Mouse (Mus musculus): ENCODE results near the gene Srrm3. TPM values are rescaled to one million over a fixed set of nuclear protein-coding genes. Genes with fewer than 3 reads are reported as not detected.
A peak's percentile ranks its signal among the peaks of the same experiment; 100 is the strongest.

The Srrm3 gene
- polyA plus RNA-seq, 1 experiment from 2014 or later, result 90.6 TPM

DNA sequence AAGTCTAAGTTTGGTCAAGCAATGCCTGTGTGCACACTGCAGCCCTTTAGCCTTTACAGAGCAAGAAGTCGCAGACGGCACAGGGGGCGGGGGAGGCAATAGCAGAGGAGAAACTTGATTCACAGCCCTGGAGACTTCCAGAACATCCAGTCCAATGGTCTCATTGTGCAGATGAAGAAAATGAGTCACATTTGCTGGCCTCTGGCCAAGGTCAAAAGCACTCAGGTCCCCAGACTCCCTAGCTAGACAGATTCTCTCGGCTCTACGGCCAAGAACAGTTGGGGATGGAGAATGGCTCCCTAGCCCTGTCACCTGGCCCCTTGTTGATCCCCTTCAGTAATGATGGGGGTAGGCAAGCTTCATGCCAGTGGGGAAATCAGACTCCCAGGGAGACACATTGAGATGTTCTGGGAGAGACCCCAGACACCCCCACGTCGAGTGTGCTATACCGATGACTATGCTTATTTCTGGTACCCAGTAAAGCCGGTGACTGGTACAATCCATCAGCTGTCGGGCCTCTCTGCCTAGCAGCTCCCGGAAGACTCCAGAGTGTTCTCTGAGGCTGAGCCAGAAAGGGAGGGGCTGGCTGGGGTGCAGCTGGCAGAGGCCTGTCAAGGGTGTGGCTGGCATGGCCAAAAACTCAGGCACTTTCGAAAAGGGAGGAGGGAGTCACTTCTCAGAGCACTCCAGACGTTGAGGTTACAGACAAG, 72.9 kb downstream of the Srrm3 start:
- H3K9ac ChIP-seq, result no peak overlapping the region
- ATAC-seq (ENCODE audit: low FRiP score), result peak; percentile 43
- no peaks in the 10 kb centered on the region for H3K36me3 ChIP-seq
- peaks cover 24% of the 10 kb centered on the region for H3K4me1 ChIP-seq (replicated peaks)
- no peaks in the 10 kb centered on the region for H3K27me3 ChIP-seq
- WGBS, result 49% methylated on average over 13 of the region's 13 CpGs
- no peak overlapping the region for H3K4me2 ChIP-seq
- 0 out of 2 replicates have a peak overlapping the region, but pooled peaks have one; percentile 3 for H3K27ac ChIP-seq
- H3K9me3 ChIP-seq, result no peaks in the 10 kb centered on the region
- H3K4me3 ChIP-seq, result no peak overlapping the region

DNA sequence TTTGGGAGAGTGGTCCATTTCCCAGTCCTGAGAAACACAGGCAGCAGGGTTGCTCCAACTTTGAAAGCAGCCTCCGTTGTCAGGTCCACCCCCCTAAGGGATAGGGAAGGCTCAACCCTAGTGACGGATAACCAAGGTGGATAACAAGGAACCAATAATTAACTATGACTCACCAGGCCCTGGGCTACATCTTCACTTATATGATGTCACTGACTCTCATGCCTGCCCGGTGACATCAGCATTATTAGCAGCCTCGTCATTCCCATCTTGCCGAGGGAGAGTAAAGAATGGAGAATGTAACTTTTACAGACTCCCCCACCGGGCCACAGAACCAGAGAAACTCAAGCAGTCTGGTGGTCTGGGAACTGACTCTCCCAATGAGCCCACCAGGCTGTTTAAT, 78.0 kb downstream of the Srrm3 start:
- H3K9ac ChIP-seq, result no peak overlapping the region
- no peak for ATAC-seq (ENCODE audit: low FRiP score)
- WGBS, result 75% methylated on average over 6 of the region's 6 CpGs
- H3K27me3 ChIP-seq, result peaks cover 33% of the 10 kb centered on the region
- H3K4me3 ChIP-seq, result no peak overlapping the region
- H3K36me3 ChIP-seq, result no peaks in the 10 kb centered on the region
- peaks cover 19% of the 10 kb centered on the region for H3K4me1 ChIP-seq (replicated peaks)
- H3K27ac ChIP-seq, result no peak overlapping the region
- no peak overlapping the region for H3K4me2 ChIP-seq
- no peaks in the 10 kb centered on the region for H3K9me3 ChIP-seq

- Histone ChIP-seq H3K36me3 (no peaks in the 10 kb centered on the region), H3K27me3 (peaks cover 57% of the 10 kb centered on the region), H3K27ac (no peak within 1 kb of the TSS), H3K4me1 (replicated peaks) (peaks cover 14% of the 10 kb centered on the region), H3K4me3 (peak within 1 kb of the TSS; percentile 29), H3K4me2 (peak within 1 kb of the TSS; percentile 47), H3K9ac (peak within 1 kb of the TSS; percentile 1; the same call in 1 of the 2 replicates), H3K9me3 (no peaks in the 10 kb centered on the region)
- 2% methylated on average over 21 of the region's 24 CpGs for WGBS
- no peak for ATAC-seq (ENCODE audit: low FRiP score)
These were observed 81.0 kb downstream of the Srrm3 start, which contains the start of gene Hspb1 for GRCm38 (mm10) chr5:135887675-135888102. Hspb1 (plus strand) TSS chr5:135887919.

- Histone ChIP-seq H3K9me3 (no peaks in the 10 kb centered on the region), H3K9ac (peak overlapping the region; percentile 1; the same call in 1 of the 2 replicates)
- 3% methylated on average over 30 of the region's 30 CpGs for WGBS
These were observed 81.9 kb downstream of the Srrm3 start for GRCm38 (mm10) chr5:135888405-135889215.

DNA sequence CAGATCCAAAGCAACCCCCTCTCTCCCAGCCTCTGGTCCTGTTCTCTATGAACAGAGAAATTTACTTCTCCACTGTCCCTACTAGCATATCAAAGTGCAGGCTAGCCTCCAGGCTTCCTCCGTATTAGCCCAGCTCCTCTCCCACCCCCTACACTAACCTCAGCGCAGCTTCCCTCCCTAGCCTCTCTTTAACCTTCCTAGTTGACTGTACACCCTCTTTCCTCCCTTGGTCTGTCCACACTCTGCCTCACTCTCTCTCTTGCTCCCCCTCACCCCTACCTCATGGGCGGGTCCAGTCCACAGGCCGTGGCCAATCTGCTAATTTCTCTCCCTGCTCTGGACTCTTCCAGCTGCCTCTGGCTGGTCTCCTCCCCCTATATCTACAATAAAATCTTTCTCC, 83.6 kb downstream of the Srrm3 start:
- Histone ChIP-seq H3K9ac (no peak overlapping the region), H3K27ac (no peak overlapping the region), H3K4me3 (no peak overlapping the region), H3K27me3 (peaks cover 56% of the 10 kb centered on the region), H3K4me1 (replicated peaks) (peaks cover 14% of the 10 kb centered on the region), H3K9me3 (no peaks in the 10 kb centered on the region), H3K36me3 (no peaks in the 10 kb centered on the region), H3K4me2 (no peak overlapping the region)
- no peak for ATAC-seq (ENCODE audit: low FRiP score)
- WGBS, result 51% methylated on average over 4 of the region's 4 CpGs

More at GRCm38 (mm10) chr5:135888405-135889215, 81.9 kb downstream of the Srrm3 start:
- peak overlapping the region; percentile 30 for H3K4me2 ChIP-seq
- H3K4me3 ChIP-seq, result peak overlapping the region; percentile 20
- ATAC-seq (ENCODE audit: low FRiP score), result no peak
- H3K27ac ChIP-seq, result no peak overlapping the region
- H3K4me1 ChIP-seq (replicated peaks), result peaks cover 14% of the 10 kb centered on the region
- no peaks in the 10 kb centered on the region for H3K36me3 ChIP-seq
- H3K27me3 ChIP-seq, result peaks cover 61% of the 10 kb centered on the region

DNA sequence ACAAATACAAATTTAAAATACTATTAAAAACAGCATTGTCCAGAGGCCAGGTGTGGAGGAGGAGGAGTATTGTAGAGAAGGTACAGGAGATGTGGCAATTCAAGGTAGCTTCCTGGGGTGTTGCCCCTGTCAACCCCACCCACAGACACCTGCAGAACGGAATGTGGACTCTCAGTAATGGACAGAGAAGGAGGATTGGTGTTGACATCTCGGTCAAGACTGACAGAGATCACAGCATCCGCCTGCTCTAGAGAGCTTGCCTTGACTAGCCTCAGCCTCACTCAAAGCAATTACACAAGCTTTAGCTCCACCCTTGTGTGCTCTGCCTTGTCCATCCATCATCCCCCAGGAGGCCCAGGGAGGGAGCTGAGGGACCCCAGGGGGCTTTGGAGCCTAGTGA, 84.2 kb downstream of the Srrm3 start:
- H3K27ac ChIP-seq, result no peak overlapping the region
- no peaks in the 10 kb centered on the region for H3K36me3 ChIP-seq
- H3K9ac ChIP-seq, result no peak overlapping the region
- H3K9me3 ChIP-seq, result no peaks in the 10 kb centered on the region
- no peak for ATAC-seq (ENCODE audit: low FRiP score)
- 76% methylated on average over 3 of the region's 3 CpGs for WGBS
- H3K27me3 ChIP-seq, result peaks cover 51% of the 10 kb centered on the region
- no peak overlapping the region for H3K4me2 ChIP-seq
- H3K4me1 ChIP-seq (replicated peaks), result peaks cover 14% of the 10 kb centered on the region
- H3K4me3 ChIP-seq, result no peak overlapping the region

DNA sequence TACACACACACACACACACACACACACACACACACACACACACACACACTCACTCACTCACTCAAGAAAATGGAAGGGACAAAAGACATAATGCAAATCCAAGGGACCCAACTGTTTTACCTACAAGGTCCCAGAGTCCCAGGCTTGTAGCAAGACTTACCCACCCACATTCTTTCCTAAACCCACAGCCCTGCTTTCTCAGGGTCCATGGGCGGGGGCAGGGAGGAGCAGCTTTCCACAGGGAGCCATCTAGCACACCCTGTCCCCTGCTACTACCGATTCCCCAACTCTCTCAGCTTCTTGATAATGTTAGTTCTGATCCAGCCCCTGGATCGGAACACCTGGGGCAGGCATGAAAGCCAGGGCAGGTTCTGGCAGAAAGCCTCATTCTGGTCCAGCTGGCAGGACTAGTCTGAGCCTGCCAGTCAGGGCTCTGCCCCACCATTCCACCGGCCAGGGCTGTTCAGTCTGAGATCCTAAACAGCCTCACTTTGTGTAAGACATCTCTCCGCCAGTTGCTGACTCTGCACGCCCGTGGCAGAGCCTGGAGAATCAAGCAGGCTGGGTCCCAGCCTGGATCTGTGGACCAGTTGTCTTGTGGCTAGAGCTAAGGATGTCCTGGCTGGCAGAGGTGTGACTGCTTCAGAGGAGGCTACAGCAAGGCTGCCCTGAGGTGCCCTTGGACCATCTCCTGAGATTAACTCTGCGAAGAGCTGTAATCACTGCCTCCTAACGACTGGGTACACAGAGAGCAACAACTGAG, 86.1 kb downstream of the Srrm3 start:
- H3K9me3 ChIP-seq, result no peaks in the 10 kb centered on the region
- no peak overlapping the region for H3K9ac ChIP-seq
- H3K27ac ChIP-seq, result no peak overlapping the region
- H3K36me3 ChIP-seq, result no peaks in the 10 kb centered on the region
- no peak overlapping the region for H3K4me3 ChIP-seq
- H3K4me2 ChIP-seq, result no peak overlapping the region
- no peak for ATAC-seq (ENCODE audit: low FRiP score)
- peaks cover 43% of the 10 kb centered on the region for H3K27me3 ChIP-seq
- 66% methylated on average over 9 of the region's 9 CpGs for WGBS
- H3K4me1 ChIP-seq (replicated peaks), result peaks cover 9% of the 10 kb centered on the region

DNA sequence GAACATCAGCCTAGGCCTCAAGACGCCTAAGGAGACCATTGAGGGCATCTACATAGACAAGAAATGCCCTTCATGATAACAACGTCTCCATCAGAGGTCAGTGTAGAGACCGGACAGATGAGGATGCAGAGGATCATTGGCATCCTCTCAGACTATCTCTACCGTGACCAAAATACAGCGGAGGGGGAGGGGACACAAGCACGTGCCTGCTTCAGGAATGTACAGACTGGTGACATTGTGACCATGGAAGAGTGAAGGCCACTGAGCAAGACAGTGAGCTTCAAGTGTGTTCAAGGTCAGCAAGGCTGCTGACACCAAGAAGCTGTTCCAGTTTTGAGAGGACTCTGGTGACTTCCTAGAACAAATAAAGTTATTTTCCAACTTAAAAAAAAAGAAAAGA, 88.3 kb downstream of the Srrm3 start:
- Histone ChIP-seq H3K4me3 (no peak overlapping the region), H3K4me2 (no peak overlapping the region), H3K36me3 (no peaks in the 10 kb centered on the region), H3K9ac (no peak overlapping the region), H3K27me3 (peaks cover 25% of the 10 kb centered on the region), H3K27ac (no peak overlapping the region), H3K9me3 (no peaks in the 10 kb centered on the region), H3K4me1 (replicated peaks) (no peaks in the 10 kb centered on the region)
- ATAC-seq (ENCODE audit: low FRiP score), result no peak
- WGBS, result 84% methylated on average over 6 of the region's 6 CpGs

DNA sequence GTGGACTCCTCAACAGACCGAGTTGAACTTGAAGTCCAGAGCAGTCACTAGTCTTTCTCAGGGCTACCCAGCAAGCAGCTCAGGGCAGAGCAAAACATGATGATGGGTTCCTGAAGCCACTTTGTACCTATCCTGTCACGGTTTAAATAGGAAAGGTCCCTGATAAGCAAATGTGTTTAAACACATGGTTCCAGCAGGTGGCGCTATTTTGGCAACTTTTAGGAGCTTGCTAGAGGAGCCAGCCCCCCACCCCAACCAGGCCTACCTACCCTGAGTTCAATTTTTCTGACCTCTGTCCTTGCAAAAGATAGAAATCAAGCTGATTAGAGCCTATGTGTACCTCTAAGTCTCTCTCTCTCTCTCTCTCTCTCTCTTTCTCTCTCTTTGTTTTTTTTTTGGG, 91.3 kb downstream of the Srrm3 start:
- Histone ChIP-seq H3K4me3 (no peak overlapping the region), H3K9ac (no peak overlapping the region), H3K4me1 (replicated peaks) (peaks cover 4% of the 10 kb centered on the region), H3K9me3 (no peaks in the 10 kb centered on the region), H3K4me2 (no peak overlapping the region), H3K36me3 (no peaks in the 10 kb centered on the region), H3K27me3 (0 out of 2 replicates have a peak, but pooled peaks cover under 1% of the 10 kb centered on the region), H3K27ac (no peak overlapping the region)
- ATAC-seq (ENCODE audit: low FRiP score), result no peak
- WGBS, result 21% methylated on average over 3 of the region's 3 CpGs

DNA sequence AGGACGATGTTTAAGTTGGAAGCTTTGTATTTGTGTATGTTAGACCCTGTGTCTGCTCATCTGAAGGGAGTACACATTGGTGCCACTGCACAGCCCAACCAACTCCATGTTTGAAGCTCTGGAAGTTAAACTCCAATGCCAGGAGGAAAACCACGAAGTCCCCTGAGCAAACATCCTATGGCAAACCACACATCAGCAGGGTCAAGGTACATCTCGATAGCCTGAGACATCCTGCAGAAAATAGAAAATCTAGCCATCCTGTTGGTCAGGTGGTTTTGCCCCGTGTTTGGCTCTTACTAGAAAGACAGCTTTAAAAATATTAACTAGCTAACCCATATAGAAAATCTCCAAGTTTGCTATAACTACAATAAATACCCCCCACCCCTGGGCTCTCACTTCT, 92.3 kb downstream of the Srrm3 start:
- Histone ChIP-seq H3K4me2 (no peak overlapping the region), H3K36me3 (no peaks in the 10 kb centered on the region), H3K27me3 (no peaks in the 10 kb centered on the region), H3K4me3 (no peak overlapping the region), H3K9me3 (no peaks in the 10 kb centered on the region), H3K9ac (no peak overlapping the region), H3K4me1 (replicated peaks) (peaks cover 9% of the 10 kb centered on the region), H3K27ac (no peak overlapping the region)
- no peak for ATAC-seq (ENCODE audit: low FRiP score)
- WGBS, result 82% methylated on average over 4 of the region's 4 CpGs

- no peak overlapping the region for H3K9ac ChIP-seq
- H3K4me3 ChIP-seq, result no peak overlapping the region
- no peak for ATAC-seq (ENCODE audit: low FRiP score)
- H3K9me3 ChIP-seq, result no peaks in the 10 kb centered on the region
- 0 out of 2 replicates have a peak, but pooled peaks cover 3% of the 10 kb centered on the region for H3K36me3 ChIP-seq
- H3K27ac ChIP-seq, result no peak overlapping the region
- H3K4me2 ChIP-seq, result no peak overlapping the region
- no peaks in the 10 kb centered on the region for H3K27me3 ChIP-seq
- peaks cover 13% of the 10 kb centered on the region for H3K4me1 ChIP-seq (replicated peaks)
- 70% methylated on average over 4 of the region's 4 CpGs for WGBS
These were observed 93.1 kb downstream of the Srrm3 start for GRCm38 (mm10) chr5:135899833-135900232.

DNA sequence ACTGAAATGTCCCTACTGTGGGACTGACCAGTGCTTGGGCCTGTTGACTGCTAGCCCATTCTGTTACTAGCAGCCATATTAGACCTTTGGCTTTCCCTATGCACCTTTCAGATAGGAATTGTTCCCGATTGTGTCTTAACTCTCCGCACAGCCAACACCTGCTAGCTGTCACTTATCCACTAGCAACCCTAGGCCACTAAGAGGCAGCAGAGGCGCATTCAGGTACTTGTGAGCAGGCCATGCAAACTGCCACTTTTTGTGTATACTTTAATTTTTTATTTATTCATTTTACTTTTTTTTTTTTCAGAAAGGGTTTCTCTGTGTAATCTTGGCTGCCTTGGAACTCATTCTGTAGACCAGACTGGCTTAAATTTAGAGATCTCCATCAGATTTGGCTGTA, 94.0 kb downstream of the Srrm3 start:
- Histone ChIP-seq H3K4me3 (no peak overlapping the region), H3K4me1 (replicated peaks) (peaks cover 15% of the 10 kb centered on the region), H3K27ac (no peak overlapping the region), H3K9ac (no peak overlapping the region), H3K4me2 (no peak overlapping the region), H3K27me3 (no peaks in the 10 kb centered on the region), H3K36me3 (0 out of 2 replicates have a peak, but pooled peaks cover 3% of the 10 kb centered on the region), H3K9me3 (no peaks in the 10 kb centered on the region)
- 80% methylated on average over 3 of the region's 3 CpGs for WGBS
- ATAC-seq (ENCODE audit: low FRiP score), result no peak
